Mouse (Mus musculus) hindbrain, embryonic 15.5 days (tissue): ENCODE data around the gene Surf2. TPM values are rescaled to one million over a fixed set of nuclear protein-coding genes. Genes with fewer than 3 reads are reported as not detected.

Source experiments
- ATAC-seq: fragments of 200-750 bp; cut with Nextera tagmentation; 2 replicates; pipeline ENCODE4 v1.8.0; 2017; ENCODE audit warnings: low read depth, moderate number of reproducible peaks, moderate TSS enrichment; ENCODE audit not compliant: low FRiP score
- H3K27ac ChIP-seq: fragments of 300-500 bp; sonication (generic); replicated peaks from 2 replicates; pipeline ENCODE4 v1.5.1; 2015; ENCODE audit warnings: mild to moderate bottlenecking, inconsistent platforms
- H3K27me3 ChIP-seq: fragments of 300-500 bp; sonication (generic); 2 replicates; pipeline ENCODE4 v1.6.1; 2015; ENCODE audit warnings: control low read depth, inconsistent platforms
- H3K36me3 ChIP-seq: fragments of 300-500 bp; sonication (generic); 2 replicates; pipeline ENCODE4 v1.6.1; 2015; ENCODE audit warnings: control low read depth, inconsistent platforms
- H3K4me1 ChIP-seq: fragments of 300-500 bp; sonication (generic); replicated peaks from 2 replicates; pipeline ENCODE4 v1.6.1; 2015; ENCODE audit warnings: control low read depth, inconsistent platforms
- H3K4me2 ChIP-seq: fragments of 300-500 bp; sonication (generic); 2 replicates; pipeline ENCODE4 v1.6.1; 2015; ENCODE audit warnings: moderate library complexity, mild to moderate bottlenecking, inconsistent platforms
- H3K4me3 ChIP-seq: fragments of 300-500 bp; sonication (generic); 2 replicates; pipeline ENCODE4 v1.5.1; 2015; ENCODE audit warnings: mild to moderate bottlenecking, inconsistent platforms
- H3K9ac ChIP-seq: fragments of 300-500 bp; sonication (generic); 2 replicates; pipeline ENCODE4 v1.6.1; 2015; ENCODE audit warnings: inconsistent platforms
- H3K9me3 ChIP-seq: fragments of 300-500 bp; sonication (generic); 2 replicates; pipeline ENCODE4 v1.6.1; 2016; ENCODE audit warnings: control low read depth, inconsistent platforms
- WGBS: fragments of 180-500 bp; shearing (Covaris S2); methylation state at CpG from one replicate; pipeline ENCODE4 v1.1.7; 2015; 5-methylcytosine and 5-hydroxymethylcytosine counted together
- polyA plus RNA-seq: library from polyadenylated mRNA; unstranded; fragments of >200 nt; fragmentation: Nextera tagmentation; extraction: Ambion mirVana; gene quantifications from 2 replicates; pipeline ENCODE4 v1.2.1, GENCODE M21; 2015

Gene Surf2
- polyA plus RNA-seq, 1 experiment from 2014 or later, result 56.9 TPM

DNA sequence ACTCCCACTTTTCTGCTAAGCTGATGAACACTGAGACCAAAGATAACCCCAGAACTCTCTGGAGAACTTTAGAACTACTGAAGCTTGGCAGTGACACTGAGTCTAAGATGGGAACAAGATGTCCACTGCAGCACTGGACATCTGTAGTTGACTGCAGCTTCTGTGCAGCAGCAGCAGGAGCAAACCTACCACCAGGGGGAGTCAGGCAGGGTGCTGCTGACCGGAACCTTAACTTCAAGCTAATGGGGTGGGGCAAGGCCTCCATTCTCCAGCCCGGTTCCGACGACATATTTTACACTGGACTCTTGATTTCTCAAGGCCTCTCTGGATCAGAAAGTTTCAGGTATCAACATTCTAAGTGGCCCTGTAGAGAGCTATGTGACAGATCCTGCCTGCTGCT, 9.1 kb upstream of the Surf2 start:
- H3K36me3 ChIP-seq, result peaks cover 32% of the 10 kb centered on the region
- H3K27ac ChIP-seq, result no peak overlapping the region
- no peaks in the 10 kb centered on the region for H3K27me3 ChIP-seq
- no peak overlapping the region for H3K9ac ChIP-seq
- no peaks in the 10 kb centered on the region for H3K9me3 ChIP-seq
- no peak for ATAC-seq
- no peak overlapping the region for H3K4me2 ChIP-seq
- 50% methylated on average over 4 of the region's 4 CpGs for WGBS
- H3K4me1 ChIP-seq, result peaks cover 44% of the 10 kb centered on the region
- no peak overlapping the region for H3K4me3 ChIP-seq

DNA sequence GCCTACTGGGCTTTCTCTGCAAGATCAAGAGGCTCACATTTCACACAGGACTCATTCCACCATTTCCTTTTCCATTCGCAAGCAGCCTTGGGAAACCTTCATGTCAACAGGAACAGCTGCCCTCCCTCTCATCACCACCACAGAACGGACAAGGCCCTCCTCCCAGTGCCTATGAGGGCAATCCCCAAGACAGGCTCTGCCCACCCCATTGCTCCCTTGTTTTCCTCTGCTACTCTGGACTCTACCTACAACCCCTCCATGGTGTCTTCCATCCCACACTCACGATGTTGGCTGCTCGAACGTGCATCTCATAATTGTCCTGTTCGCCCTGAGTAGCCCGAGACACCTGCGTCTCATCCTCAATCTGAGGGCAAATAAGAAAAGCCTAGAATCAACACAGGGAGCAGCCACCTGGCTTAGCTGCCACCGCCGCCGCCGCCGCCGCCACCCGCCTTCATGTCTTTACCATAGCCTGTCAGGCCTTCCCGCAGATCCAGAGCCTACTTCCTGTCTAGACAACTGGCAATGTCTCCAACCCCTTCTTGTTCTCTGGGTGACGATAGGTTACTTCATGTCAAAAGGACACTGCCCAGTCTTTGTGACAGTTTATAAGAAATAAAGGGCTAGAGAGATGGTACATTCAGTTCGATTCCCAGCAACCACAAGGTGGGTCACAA, 7.3 kb upstream of the Surf2 start:
- 89% methylated on average over 18 of the region's 18 CpGs for WGBS
- H3K27me3 ChIP-seq, result no peaks in the 10 kb centered on the region
- peak overlapping the region; percentile 32 for H3K9ac ChIP-seq
- no peak overlapping the region for H3K27ac ChIP-seq
- H3K4me3 ChIP-seq, result peak overlapping the region; percentile 84
- ATAC-seq, result no peak
- H3K36me3 ChIP-seq, result peaks cover 50% of the 10 kb centered on the region
- peak overlapping the region; percentile 77 for H3K4me2 ChIP-seq
- H3K9me3 ChIP-seq, result no peaks in the 10 kb centered on the region
- peaks cover 41% of the 10 kb centered on the region for H3K4me1 ChIP-seq

DNA sequence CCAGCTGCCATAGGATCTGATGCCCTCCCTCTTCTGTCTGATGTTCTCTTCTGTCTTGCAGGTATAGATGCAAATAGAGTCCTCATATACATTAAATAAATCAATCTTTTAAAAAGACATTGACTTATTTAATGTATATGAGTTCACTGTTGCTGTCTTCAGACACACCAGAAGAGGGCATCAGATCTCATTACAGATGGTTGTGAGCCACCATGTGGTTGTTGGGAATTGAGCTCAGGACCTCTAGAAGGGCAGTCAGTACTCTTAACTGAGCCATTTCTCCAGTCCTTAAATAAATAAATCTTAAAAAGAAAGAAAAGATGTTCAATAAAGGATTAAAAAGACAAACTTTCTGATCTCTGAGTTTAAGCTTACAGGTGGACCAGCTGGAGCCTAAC, 6.8 kb upstream of the Surf2 start:
- H3K36me3 ChIP-seq, result peaks cover 55% of the 10 kb centered on the region
- H3K9ac ChIP-seq, result peak overlapping the region; percentile 77
- no peaks in the 10 kb centered on the region for H3K9me3 ChIP-seq
- no peaks in the 10 kb centered on the region for H3K27me3 ChIP-seq
- peak overlapping the region; percentile 77 for H3K4me2 ChIP-seq
- H3K27ac ChIP-seq, result peak overlapping the region; percentile 93; the same call in 1 of the 2 replicates
- ATAC-seq, result no peak
- peak overlapping the region; percentile 84 for H3K4me3 ChIP-seq
- peaks cover 41% of the 10 kb centered on the region for H3K4me1 ChIP-seq

DNA sequence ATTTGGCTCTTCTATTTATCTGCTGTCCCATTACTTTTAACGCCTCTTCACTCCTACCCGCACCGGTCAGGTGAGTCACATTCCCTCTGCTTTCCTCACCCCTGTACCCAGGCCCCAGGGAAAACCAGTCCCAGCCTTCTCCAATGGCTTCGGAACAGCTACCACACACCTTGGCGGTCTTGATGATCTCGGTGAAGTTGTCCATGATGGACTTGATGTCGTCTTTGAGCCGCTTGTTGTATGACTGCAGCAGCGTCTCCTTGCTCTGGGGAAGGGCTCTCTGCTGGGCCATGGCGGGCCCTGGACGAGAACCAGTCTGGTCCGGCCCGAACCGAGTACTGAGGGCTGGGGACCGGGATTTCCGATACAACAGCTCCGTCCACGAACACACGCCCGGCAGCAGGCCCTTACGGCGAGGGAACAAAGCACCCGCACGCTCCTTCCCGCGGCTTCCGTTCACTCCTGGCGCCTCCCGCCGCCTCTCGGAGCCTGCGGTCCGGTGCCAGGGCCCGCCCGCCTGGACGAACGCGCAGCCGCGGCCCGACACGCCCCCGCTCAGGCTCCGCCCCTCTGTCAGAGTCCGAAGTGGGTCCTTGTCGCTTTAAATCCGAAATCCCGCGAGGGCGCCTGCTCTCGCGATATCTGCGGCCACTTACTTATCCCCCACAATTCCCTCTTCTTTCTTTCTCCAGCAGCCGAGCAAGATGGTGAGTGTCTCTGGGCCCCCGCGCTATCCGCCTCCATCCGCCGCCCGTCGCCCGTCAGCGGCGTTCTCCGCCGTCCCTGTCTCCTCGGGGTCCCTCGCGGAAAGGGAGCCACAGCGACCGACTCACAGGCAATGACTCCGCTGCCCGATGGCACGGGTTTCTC, 5.8 kb upstream of the Surf2 start, which contains the start of the genes Med22 and Rpl7a:
TSS of gene Med22 (minus strand) at position 554 of the 870 bp plus-strand sequence.
TSS of gene Rpl7a (plus strand) at position 641 of the 870 bp plus-strand sequence.
- no peaks in the 10 kb centered on the region for H3K9me3 ChIP-seq
- peak within 1 kb of the TSS; percentile 95 for H3K9ac ChIP-seq
- peaks cover 51% of the 10 kb centered on the region for H3K4me1 ChIP-seq
- under 1% methylated on average over 72 of the region's 74 CpGs for WGBS
- H3K36me3 ChIP-seq, result peaks cover 56% of the 10 kb centered on the region
- ATAC-seq, result peak; percentile 93
- H3K27me3 ChIP-seq, result no peaks in the 10 kb centered on the region
- peak within 1 kb of the TSS; percentile 89 for H3K4me2 ChIP-seq
- H3K27ac ChIP-seq, result peak within 1 kb of the TSS; percentile 93
- H3K4me3 ChIP-seq, result peak within 1 kb of the TSS; percentile 84

DNA sequence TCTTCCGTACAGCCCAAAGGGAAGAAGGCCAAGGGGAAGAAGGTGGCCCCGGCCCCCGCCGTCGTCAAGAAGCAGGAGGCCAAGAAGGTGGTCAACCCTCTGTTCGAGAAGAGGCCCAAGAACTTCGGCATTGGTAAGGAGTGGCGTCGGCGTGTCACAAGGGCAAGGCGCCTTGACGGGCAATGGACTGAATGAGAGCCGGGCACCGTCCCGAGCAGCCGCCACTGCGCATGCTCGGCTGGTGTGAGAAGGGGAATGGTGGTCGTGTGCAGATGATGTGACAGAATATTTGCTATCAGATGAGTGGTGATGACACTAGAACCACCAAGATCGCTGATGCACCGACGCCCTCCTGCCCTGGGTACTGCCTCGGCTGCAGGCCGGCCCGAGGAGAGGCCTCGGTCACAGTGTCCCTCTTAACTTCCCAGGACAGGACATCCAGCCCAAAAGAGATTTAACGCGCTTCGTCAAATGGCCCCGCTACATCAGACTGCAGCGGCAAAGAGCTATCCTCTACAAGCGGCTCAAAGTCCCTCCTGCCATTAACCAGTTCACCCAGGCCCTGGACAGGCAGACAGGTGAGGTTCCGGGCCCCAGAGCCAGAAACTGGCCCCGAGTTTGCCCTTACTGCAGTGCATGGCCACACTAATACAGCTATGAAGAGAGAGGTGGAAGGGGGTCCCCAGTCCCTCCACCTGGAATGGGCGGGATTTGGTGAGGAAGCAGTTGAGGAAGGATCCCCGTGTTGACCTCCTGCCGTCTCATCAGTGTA, 5.0 kb upstream of the Surf2 start:
- no peaks in the 10 kb centered on the region for H3K9me3 ChIP-seq
- peak overlapping the region; percentile 89 for H3K4me2 ChIP-seq
- H3K27me3 ChIP-seq, result no peaks in the 10 kb centered on the region
- H3K36me3 ChIP-seq, result peaks cover 48% of the 10 kb centered on the region
- peaks cover 56% of the 10 kb centered on the region for H3K4me1 ChIP-seq
- H3K27ac ChIP-seq, result peak overlapping the region; percentile 93
- H3K4me3 ChIP-seq, result peak overlapping the region; percentile 84
- peak; percentile 31 for ATAC-seq
- H3K9ac ChIP-seq, result peak overlapping the region; percentile 95
- under 1% methylated on average over 37 of the region's 37 CpGs for WGBS

DNA sequence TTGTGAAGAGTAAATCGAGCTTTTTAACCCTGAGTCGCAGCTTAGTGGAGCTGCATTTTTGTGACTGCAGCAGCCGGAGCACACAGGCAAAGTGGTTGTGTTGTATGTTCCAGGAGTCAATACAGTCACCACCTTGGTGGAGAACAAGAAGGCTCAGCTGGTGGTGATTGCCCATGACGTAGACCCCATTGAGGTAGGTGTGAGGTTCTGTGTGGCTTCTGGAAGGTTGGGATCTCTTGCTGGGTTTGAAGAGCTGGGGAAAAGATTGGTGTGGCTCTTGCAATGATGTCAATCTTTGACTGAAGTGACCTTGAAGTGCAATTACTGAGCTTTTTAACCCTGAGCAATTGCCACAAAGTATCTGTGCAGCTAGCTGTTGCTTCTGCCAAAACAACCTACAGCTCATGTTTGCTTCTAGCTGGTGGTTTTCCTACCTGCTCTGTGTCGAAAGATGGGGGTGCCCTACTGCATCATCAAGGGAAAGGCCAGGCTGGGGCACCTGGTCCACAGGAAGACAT, 3.9 kb upstream of the Surf2 start:
- 78% methylated on average over 5 of the region's 5 CpGs for WGBS
- H3K4me2 ChIP-seq, result peak overlapping the region; percentile 89
- no peak for ATAC-seq
- no peak overlapping the region for H3K27ac ChIP-seq
- no peaks in the 10 kb centered on the region for H3K27me3 ChIP-seq
- peak overlapping the region; percentile 95; the same call in 1 of the 2 replicates for H3K9ac ChIP-seq
- H3K4me1 ChIP-seq, result peaks cover 59% of the 10 kb centered on the region
- H3K36me3 ChIP-seq, result peaks cover 37% of the 10 kb centered on the region
- no peaks in the 10 kb centered on the region for H3K9me3 ChIP-seq
- H3K4me3 ChIP-seq, result peak overlapping the region; percentile 84

DNA sequence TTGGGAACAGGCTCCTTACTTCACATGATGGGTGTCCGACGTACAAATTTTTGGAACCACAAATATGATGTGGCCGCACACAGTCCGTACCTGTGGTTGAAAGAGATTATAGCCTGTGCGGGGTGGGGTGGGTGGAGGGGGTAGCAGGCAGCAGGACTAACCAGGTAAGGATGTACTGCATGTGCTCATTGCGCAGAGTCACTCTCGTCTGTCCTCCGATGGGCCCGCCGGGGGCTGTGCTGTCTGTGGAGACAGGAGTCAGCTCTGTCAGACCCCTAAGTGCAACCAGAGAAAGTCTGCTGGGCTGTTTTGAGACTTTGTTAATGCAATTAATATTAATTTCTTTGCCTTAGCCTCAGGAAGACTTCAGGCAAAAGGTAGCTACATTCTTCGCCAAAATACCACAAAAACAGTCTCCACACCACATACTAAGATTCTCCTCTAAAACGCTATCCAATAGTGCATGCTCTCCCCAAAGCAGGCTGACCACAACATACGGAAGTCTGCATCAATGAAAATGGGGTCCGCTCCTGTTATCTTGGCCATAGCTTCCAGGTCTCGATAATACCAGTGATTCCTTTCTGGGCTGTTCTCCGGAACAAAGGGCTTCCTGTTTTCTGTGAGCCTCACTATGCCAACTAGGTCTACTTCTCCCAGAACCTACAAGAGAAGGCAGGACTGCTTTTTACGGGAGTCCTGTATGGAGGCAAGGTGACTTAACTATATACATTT, 2.6 kb upstream of the Surf2 start:
- Histone ChIP-seq H3K4me1 (peaks cover 62% of the 10 kb centered on the region), H3K9ac (no peak overlapping the region), H3K4me3 (no peak overlapping the region), H3K9me3 (no peaks in the 10 kb centered on the region), H3K36me3 (peaks cover 34% of the 10 kb centered on the region), H3K27me3 (no peaks in the 10 kb centered on the region), H3K27ac (no peak overlapping the region), H3K4me2 (no peak overlapping the region)
- WGBS, result 86% methylated on average over 17 of the region's 17 CpGs
- no peak for ATAC-seq

DNA sequence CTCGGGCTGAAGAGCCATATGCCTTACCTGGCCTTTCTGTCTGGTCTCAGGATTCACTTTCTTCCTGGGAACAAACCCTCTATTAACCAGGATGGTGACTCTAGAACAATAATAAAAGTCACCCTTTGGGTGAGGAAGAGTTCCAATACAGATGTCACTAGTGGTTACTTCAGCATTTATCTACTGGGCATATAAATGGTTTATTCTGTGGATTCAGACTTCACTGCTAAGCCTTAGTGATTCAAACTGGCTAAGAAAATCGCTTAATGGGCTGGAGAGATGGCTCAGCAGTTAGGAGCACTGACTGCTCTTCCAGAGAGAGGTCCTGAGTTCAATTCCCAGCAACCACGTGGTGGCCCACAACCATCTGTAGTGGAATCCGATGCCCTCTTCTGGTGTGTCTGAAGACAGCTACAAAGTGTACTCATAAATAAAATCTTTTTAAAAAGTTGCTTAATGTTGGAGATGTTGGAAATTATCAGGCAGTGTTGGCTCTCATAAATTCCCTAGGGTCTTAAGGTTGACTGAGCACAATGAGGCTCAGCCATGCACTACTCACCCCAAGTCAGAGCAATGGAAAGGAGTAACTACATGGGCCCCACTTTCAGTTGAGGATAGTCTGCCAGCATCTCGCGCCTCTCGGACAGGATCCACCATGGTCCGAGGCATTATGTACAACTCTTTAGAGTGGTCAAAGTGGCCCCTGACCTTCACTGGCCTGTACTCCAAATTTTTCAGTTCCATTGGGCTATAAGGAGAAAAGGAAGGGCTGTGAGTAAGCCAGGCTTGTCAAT, 1.8 kb upstream of the Surf2 start:
- Histone ChIP-seq H3K36me3 (peaks cover 42% of the 10 kb centered on the region), H3K4me2 (peak overlapping the region; percentile 94; the same call in 1 of the 2 replicates)

DNA sequence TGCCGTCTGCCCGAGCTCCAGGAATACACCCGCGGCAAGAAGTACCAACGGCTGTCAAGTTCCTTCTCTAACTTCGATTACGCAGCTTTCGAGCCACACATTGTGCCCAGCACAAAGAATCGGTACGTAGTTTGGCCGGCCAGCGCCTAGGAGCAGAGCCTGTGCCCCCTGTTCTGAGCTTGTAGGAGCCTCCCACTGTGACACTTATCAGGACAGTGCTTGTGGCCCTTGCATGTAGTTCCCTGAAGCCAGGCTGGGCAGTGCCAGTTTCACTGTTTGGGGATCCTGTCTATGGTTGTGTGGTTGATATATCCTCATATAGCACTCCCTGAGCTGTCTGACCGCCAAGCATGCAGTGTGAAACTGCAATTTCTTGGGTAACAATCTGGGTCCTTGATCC, 571 bp downstream of the Surf2 start:
- H3K9me3 ChIP-seq, result no peaks in the 10 kb centered on the region
- ATAC-seq, result no peak
- H3K4me3 ChIP-seq, result peak overlapping the region; percentile 85
- 2% methylated on average over 13 of the region's 13 CpGs for WGBS
- peak overlapping the region; percentile 94 for H3K4me2 ChIP-seq
- H3K27ac ChIP-seq, result peak overlapping the region; percentile 89
- H3K27me3 ChIP-seq, result no peaks in the 10 kb centered on the region
- H3K36me3 ChIP-seq, result peaks cover 66% of the 10 kb centered on the region
- H3K4me1 ChIP-seq, result peaks cover 46% of the 10 kb centered on the region
- H3K9ac ChIP-seq, result peak overlapping the region; percentile 82

More for the DNA sequence above, 1.8 kb upstream of the Surf2 start:
- Histone ChIP-seq H3K27ac (no peak overlapping the region), H3K27me3 (no peaks in the 10 kb centered on the region), H3K9me3 (no peaks in the 10 kb centered on the region), H3K4me1 (peaks cover 54% of the 10 kb centered on the region), H3K9ac (no peak overlapping the region), H3K4me3 (no peak overlapping the region)
- no peak for ATAC-seq
- WGBS, result 63% methylated on average over 8 of the region's 8 CpGs

DNA sequence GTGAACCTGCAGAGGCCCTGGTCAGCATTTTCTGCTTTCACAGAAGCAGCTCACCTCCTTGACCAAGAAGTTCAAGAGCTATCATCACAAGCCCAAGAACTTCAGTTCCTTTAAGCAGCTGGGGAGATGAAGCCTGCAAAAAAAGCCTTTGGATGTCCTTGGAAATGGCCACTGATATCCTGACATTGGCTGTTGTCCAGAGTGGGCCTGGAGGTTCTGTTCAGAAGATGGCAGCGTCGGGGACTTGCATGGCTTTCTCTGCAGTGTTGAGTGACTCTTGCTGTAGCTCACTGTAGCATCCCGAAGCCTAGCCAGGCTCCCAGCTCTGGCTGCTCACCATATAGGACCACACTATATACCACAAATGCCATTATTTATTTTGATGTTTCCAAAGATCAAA, 3.5 kb downstream of the Surf2 start:
- Histone ChIP-seq H3K4me3 (no peak overlapping the region), H3K4me2 (no peak overlapping the region), H3K4me1 (peaks cover 32% of the 10 kb centered on the region), H3K9me3 (no peaks in the 10 kb centered on the region), H3K36me3 (peaks cover 69% of the 10 kb centered on the region), H3K27me3 (no peaks in the 10 kb centered on the region), H3K27ac (no peak overlapping the region), H3K9ac (no peak overlapping the region)
- no peak for ATAC-seq
- WGBS, result 91% methylated on average over 3 of the region's 3 CpGs
